Mouse (Mus musculus) heart, postnatal 0 days (tissue): ENCODE measurements around the gene Phf11b. TPM values are rescaled to one million over a fixed set of nuclear protein-coding genes. Genes with fewer than 3 reads are reported as not detected.

ENCODE experiments used
- polyA plus RNA-seq: library from polyadenylated mRNA; unstranded; fragments of >200 nt; fragmentation: Nextera tagmentation; extraction: Ambion mirVana; gene quantifications from 2 replicates; pipeline ENCODE4 v1.2.1, GENCODE M21; 2015
- total RNA-seq: library from RNA; depleted of rRNA; stranded (reverse); fragments of >200 nt; gene quantifications from 2 replicates; pipeline ENCODE4 v1.2.3, GENCODE M21; 2014; ENCODE audit warnings: low replicate concordance; rRNA removed

Phf11b gene
- total and polyA plus RNA-seq, 2 experiments from 2014 or later = 0.92 TPM; not detected in 1

Other genes with a start within 250 kb of the Phf11b start
- gene 1700129C05Rik, start 198.5 kb downstream of the Phf11b start, total RNA-seq = not detected in 2 replicates
- gene 1700129C05Rik, start 198.5 kb downstream of the Phf11b start, polyA plus RNA-seq = not detected in 2 replicates
- gene Gm5142, start 162.6 kb downstream of the Phf11b start, total RNA-seq = not detected in 2 replicates
- not detected in 2 replicates for gene Gm5142, start 162.6 kb downstream of the Phf11b start, polyA plus RNA-seq
- gene Rcbtb1, start 140.1 kb downstream of the Phf11b start, total RNA-seq = 9.5 and 16.3 TPM in 2 replicates
- 7.8 and 8.1 TPM in 2 replicates for gene Rcbtb1, start 140.1 kb downstream of the Phf11b start, polyA plus RNA-seq
- gene Gm6904, start 81.1 kb downstream of the Phf11b start, total RNA-seq = not detected in 2 replicates
- gene Gm6904, start 81.1 kb downstream of the Phf11b start, polyA plus RNA-seq = not detected in 2 replicates
- gene Phf11a, start 43.8 kb downstream of the Phf11b start, total RNA-seq = not detected in 2 replicates
- gene Phf11a, start 43.8 kb downstream of the Phf11b start, polyA plus RNA-seq = 0.12 and 0.15 TPM in 2 replicates
- 13.7 and 19.0 TPM in 2 replicates for gene Phf11d, start 24.1 kb upstream of the Phf11b start, total RNA-seq
- 5.5 and 6.7 TPM in 2 replicates for gene Phf11d, start 24.1 kb upstream of the Phf11b start, polyA plus RNA-seq
- gene Phf11c, start 54.0 kb upstream of the Phf11b start, total RNA-seq = 0.46 TPM in 1 of 2 replicates, not detected in the other
- gene Phf11c, start 54.0 kb upstream of the Phf11b start, polyA plus RNA-seq = 0.15 and 0.18 TPM in 2 replicates
- 0.23 and 3.7 TPM in 2 replicates for gene Setdb2, start 99.5 kb upstream of the Phf11b start, total RNA-seq
- gene Setdb2, start 99.5 kb upstream of the Phf11b start, polyA plus RNA-seq = 4.7 and 4.9 TPM in 2 replicates
- gene Cab39l, start 99.6 kb upstream of the Phf11b start, total RNA-seq = 7.1 and 12.3 TPM in 2 replicates
- 12.9 and 15.0 TPM in 2 replicates for gene Cab39l, start 99.6 kb upstream of the Phf11b start, polyA plus RNA-seq